Mouse (Mus musculus) small intestine, adult 2 months (tissue): Measurements from ENCODE around the gene Crtam.

Experiments
- CTCF ChIP-seq: fragments of 200-500 bp; IDR thresholded peaks from 2 replicates; pipeline ENCODE4 v1.5.1; 2012; ENCODE audit warnings: low read depth, mild to moderate bottlenecking, control low read depth, inconsistent platforms, low read length, moderate library complexity, mixed read lengths; ENCODE audit not compliant: insufficient replicate concordance, insufficient read length; ENCODE audit errors: extremely low read depth
- POLR2A ChIP-seq: fragments of 200-500 bp; IDR thresholded peaks from 2 replicates; pipeline ENCODE4 v1.6.1; 2012; ENCODE audit warnings: low read depth, mild to moderate bottlenecking, control low read depth, inconsistent platforms, low read length, moderate library complexity

- TF ChIP-seq POLR2A (no peak), CTCF (no peak)
Observed at GRCm38 (mm10) chr9:41041404-41041803, 37.0 kb upstream of the Crtam start.
